Mouse (Mus musculus) liver, adult 2 months (tissue): ENCODE measurements around the gene Gm10065.

Source experiments
- CTCF ChIP-seq: fragments of 200-500 bp; IDR thresholded peaks from 2 replicates; pipeline ENCODE4 v1.5.1; 2011; ENCODE audit warnings: low read depth, low read length, control low read depth
- POLR2A ChIP-seq: fragments of 200-500 bp; IDR thresholded peaks from 2 replicates; pipeline ENCODE4 v1.6.1; 2011; ENCODE audit warnings: low read length, control low read depth; ENCODE audit not compliant: insufficient read depth; ENCODE audit errors: extremely low read depth

GRCm38 (mm10) chr13:21468061-21469019, 10.9 kb downstream of the Gm10065 start, which contains the start of gene Nkapl:
- TF ChIP-seq CTCF = no peak
- TF ChIP-seq POLR2A = peak; percentile 73
